Mouse (Mus musculus) monocyte, adult 5-6 weeks (primary cell): ENCODE data around the gene Zscan21. TPM values are rescaled to one million over a fixed set of nuclear protein-coding genes. Genes with fewer than 3 reads are reported as not detected.
A peak's percentile ranks its signal among the peaks of the same experiment; 100 is the strongest.

ENCODE experiments used
- ATAC-seq: fragments of 153-309, 156-312 bp; replicated peaks from 2 replicates; pipeline ENCODE4 v1.8.0; 2017; ENCODE audit warnings: mild to moderate bottlenecking; ENCODE audit not compliant: low TSS enrichment, insufficient number of reproducible peaks, severe bottlenecking, poor library complexity, low FRiP score
- total RNA-seq: library from RNA; stranded (forward); fragments of 200-1000, 200-491, 200-594 nt; gene quantifications from 3 replicates; pipeline ENCODE4 v1.2.3, GENCODE M21; 2017

Zscan21 gene
- 6.9 to 14.7 TPM (median 7.6 TPM) in 3 replicates for total RNA-seq

GRCm38 (mm10) chr5:138116255-138117198 is at the start of gene Zscan21:
TSS of gene Zscan21 (plus strand) at chr5:138116903.
- ATAC-seq = peak; percentile 97

DNA sequence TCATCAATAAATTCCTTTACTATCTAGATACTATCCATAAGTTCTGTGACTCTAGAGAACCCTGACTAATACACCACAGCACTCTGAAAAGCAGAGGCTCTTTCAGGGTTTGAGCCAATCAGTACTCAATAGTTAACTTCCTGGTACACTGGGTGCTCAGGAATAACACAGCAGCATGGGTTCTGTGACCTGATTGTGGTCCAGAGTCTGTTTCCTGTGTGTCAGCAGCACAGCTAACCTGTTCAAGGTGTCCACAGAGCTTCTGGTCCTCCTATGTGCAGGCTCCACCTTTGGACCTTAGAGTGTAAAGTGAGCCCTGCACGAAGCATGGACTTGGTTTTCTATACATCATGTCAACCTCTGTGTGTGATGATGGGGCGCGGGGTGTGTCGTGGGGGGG is 42.9 kb upstream of the Zscan21 start:
- no peak for ATAC-seq

GRCm38 (mm10) chr5:138075684-138076083 is 41.0 kb upstream of the Zscan21 start:
- ATAC-seq = no peak

DNA sequence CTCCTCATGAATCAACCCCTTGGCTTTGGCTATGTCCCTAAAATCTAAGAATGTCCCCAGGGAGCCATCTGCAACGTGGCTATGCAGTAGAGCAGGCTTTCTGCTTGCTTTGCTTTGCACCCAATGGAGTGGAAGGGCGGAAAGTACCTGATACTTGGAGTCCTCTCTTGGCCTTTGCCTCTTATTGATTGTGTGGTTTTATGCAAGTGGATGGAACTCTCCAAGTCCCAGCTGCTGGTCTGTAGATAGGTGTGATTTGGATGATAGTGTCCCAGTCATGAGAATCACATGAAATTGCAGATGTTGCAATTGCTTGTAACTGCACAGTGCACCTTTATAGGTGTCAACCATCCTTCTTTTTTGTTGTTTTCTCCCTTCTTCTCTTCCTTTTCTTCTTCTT is 40.6 kb upstream of the Zscan21 start:
- ATAC-seq = no peak

GRCm38 (mm10) chr5:138080456-138080855 is 36.2 kb upstream of the Zscan21 start:
- ATAC-seq = no peak

DNA sequence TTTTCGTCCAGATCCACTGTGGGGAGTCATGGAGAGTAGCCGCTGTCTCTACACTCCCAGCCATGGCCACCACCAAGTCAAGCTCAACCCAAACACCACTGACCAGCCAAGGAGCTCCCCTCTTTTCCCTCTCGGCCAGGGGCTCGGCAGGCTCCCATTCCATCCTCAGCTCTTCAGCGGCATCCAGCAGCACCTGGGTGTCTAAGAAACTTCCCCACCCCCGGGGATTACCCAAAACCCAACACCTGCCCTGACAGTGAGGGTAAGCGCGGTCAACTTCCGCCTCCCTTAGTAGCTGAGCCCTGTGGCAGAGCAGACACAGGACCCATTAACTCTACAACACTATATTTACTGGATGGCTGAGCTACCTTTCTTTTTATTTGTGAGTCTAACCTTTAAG is 35.3 kb upstream of the Zscan21 start:
- no peak for ATAC-seq

- ATAC-seq = no peak
Measured at GRCm38 (mm10) chr5:138083318-138083900, 33.3 kb upstream of the Zscan21 start.

- no peak for ATAC-seq
Measured at GRCm38 (mm10) chr5:138083936-138084335, 32.8 kb upstream of the Zscan21 start.

DNA sequence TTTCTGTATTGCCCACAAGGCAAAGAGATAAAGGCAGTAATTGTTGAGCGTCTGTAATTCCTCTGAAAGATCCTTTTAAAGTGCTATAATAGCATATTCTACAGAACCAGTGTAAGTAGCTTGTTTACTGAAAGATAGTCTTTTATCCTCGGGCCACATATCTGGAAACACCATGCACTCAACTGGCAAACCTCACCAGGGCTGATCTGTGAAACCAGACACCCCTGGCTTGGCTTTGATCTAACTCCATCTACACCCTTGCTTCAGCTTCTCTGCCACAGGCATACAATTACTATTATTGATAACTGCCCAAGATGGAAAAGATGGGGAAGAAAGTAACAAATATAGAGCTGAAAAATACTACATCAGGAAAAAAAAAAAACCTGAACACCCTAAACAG is 32.2 kb upstream of the Zscan21 start:
- ATAC-seq = no peak

DNA sequence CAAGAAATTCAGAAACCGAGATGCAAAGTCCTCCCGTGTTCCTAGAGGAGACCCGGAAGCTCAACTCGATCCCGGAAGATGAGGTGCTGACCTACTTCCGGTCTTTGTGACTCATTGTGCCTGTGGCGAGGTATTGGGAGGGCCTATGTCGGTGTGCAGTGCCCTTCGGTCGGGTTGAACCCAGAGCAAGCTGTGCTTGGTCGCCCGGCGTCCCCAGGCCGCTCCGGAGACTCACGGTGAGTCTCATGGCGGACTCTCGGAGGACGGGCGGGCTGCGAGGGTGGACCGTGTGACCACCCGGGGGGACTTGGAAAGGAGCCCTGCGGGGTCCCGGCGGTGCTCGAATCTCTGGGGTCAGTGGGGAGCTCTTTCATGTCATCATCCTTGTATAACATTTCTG is 31.7 kb upstream of the Zscan21 start, which contains the start of gene Zkscan1:
Gene Zkscan1 (plus strand): TSS at position 89 of the 400 bp plus-strand sequence.
- ATAC-seq = peak; percentile 99

GRCm38 (mm10) chr5:138085421-138085911 is 31.2 kb upstream of the Zscan21 start:
- no peak; the same call in 1 of the 2 replicates for ATAC-seq

DNA sequence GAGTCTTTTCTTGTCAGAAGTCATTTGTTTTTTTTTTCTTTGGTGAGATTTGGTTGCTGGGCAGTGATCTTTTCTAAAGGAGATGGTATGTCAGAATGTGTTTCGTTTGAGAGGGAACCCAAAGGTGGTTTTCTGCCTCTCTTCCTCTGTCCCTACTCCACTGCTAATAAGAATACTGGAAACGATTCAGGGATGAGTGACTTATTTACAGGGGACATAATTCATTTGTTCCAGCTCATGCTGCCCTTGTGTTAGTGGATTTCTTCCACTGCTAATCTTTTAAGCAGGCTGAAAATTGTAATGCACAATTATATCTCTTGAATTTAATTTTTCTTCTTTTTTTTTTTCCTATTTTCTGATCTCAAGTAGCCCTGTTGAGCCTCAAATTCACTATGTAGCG is 29.9 kb upstream of the Zscan21 start:
- ATAC-seq = no peak

DNA sequence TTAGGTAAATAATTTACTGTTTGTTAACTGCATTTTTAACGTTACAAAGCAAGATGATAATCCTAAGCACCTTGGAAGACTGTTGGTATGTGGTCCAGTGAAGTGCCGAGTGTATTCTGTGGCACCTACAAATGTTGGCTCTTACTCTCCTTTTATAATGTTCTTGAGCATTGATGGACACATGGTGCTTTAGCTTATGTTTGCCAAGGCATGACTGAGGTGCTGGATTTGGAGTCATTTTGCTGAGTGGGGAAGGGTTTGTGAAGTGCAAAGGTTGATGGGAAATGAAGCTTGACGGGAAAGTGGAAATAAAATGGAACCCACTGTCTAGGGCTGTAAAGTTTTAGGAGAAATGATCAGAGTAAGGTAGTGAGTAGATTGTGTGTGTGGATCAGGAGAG is 28.3 kb upstream of the Zscan21 start:
- no peak for ATAC-seq

DNA sequence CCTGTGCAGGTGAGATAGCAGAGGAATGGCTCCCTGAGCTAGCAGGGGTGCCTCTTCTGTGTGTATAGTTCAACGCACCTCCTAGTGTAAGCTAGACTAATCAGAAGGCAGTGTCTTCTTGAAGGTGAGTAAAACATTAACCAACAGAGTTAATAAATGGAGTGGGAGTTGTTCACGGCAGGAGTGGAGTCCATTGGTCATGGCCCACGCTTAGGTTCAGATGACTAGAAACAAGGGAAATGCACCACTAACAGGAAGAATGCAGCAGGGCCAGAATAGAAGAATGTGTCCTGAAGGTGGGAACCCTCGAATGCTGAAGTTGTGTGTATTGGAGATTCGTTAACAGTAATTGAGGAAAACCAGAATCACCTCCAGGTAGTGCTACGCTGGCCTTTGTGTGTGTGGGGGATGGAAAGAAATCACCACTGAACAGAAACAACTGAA is 27.6 kb upstream of the Zscan21 start:
- ATAC-seq = no peak

- ATAC-seq = no peak
Measured at GRCm38 (mm10) chr5:138090271-138090670, 26.4 kb upstream of the Zscan21 start.

GRCm38 (mm10) chr5:138090737-138091136 is 26.0 kb upstream of the Zscan21 start:
- no peak for ATAC-seq

DNA sequence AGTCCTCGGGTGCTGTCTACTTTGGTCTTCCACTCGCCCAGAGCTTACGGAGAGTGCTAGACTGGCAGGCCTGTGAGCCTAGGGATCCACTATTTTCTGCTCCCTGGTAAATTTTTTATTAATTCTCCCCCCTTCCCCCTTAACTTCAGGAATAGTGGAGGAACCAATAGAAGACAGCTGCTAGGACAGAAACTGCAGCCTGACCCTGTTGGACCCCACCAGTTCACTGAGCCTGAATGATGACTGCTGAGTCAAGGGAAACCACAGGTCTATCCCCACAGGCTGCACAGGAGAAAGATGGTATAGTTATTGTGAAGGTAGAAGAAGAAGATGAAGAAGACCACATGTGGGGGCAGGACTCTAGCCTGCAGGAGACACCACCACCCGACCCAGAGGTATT is 23.9 kb upstream of the Zscan21 start:
- ATAC-seq = no peak

DNA sequence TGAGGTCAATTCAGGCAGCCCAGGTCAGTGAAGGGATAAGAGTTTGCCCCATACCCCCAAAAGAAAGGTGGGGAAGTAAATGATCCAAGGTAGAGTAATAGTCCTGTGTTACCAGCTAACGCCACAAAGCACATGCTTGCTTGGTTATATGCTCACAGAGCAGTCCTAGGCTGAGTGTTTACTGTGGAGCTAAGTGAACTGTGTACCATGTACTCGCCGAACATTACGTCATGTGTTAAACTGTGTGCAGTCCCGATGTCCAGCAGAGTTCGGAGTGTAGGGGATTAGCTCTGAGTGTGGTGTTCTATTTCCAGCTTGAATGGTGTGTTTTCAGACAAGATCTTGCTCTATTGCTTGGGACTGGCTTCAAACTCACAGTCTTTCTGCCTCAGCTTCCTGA is 22.2 kb upstream of the Zscan21 start:
- ATAC-seq = no peak

DNA sequence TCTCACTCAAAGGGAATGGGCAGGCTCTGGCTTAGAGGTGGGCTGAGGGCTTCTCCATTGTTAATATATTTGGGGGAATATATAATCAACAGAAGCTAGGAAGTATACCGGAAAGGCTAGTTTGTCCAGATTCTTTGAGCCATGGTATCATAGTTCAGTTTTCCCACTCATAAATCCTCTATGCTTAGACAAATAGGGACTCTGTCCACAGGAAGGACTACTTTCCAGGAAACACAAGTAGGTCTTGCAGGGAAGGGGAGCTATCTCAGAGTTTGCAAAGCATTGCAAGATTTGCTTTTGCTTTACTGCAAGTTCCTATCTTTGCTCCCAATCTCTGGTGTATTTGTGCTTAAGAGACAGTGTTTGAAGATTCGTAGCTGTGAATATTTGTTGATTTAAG is 11.7 kb upstream of the Zscan21 start:
- no peak for ATAC-seq

- no peak for ATAC-seq
Measured at GRCm38 (mm10) chr5:138107130-138107529, 9.6 kb upstream of the Zscan21 start.
